8 mouse cellular contexts compared by ENCODE assay signal in genomic region chr3:101923843-101924740, GRCm38 (mm10). TPM values are rescaled to one million over a fixed set of nuclear protein-coding genes. Genes with fewer than 3 reads are reported as not detected.
DNase-seq lines count a peak whose midpoint lies in the region; ATAC-seq and TF ChIP-seq lines count a peak whose summit lies in the region.

Gene Slc22a15 (minus strand): TSS chr3:101924453.

- H3K4me2 ChIP-seq in liver, embryonic 11.5 days = peak within 1 kb of the TSS; percentile 92

- no peaks in the 10 kb centered on the region for H3K79me2 ChIP-seq in heart, adult 2 months (replicated peaks; ENCODE audit: control insufficient read depth, insufficient read depth, low read length)

- WGBS in heart, adult 2 months = under 1% methylated on average over 89 of the region's 92 CpGs
- WGBS in kidney, adult 2 months = 2% methylated on average over 90 of the region's 92 CpGs
- WGBS in liver, embryonic 11.5 days = under 1% methylated on average over 88 of the region's 92 CpGs

- H3K4me1 ChIP-seq in erythroblast, embryonic 14.5 days (ENCODE audit: control insufficient read depth) = peaks cover 10% of the 10 kb centered on the region
- peaks cover 5% of the 10 kb centered on the region for H3K4me1 ChIP-seq in heart, adult 2 months (ENCODE audit: control insufficient read depth, insufficient read depth, low read length)
- H3K4me1 ChIP-seq in kidney, adult 2 months (ENCODE audit: control insufficient read depth, insufficient read depth, low read length) = no peaks in the 10 kb centered on the region
- H3K4me1 ChIP-seq in liver, embryonic 11.5 days (replicated peaks; ENCODE audit: control insufficient read depth, insufficient read depth, low read length) = no peaks in the 10 kb centered on the region; the same call in 1 of the 2 replicates

- H3K9me3 ChIP-seq in erythroblast, embryonic 14.5 days (ENCODE audit: control insufficient read depth, low read length) = no peaks in the 10 kb centered on the region
- no peaks in the 10 kb centered on the region for H3K9me3 ChIP-seq in liver, embryonic 11.5 days (ENCODE audit: control insufficient read depth, low read length)

- H3K27ac ChIP-seq in heart, adult 2 months = peak within 1 kb of the TSS; percentile 89
- H3K27ac ChIP-seq in kidney, adult 2 months (ENCODE audit: insufficient read depth, low read depth, low read length) = peak within 1 kb of the TSS; percentile 74
- no peak within 1 kb of the TSS; the same call in 1 of the 2 replicates for H3K27ac ChIP-seq in liver, embryonic 11.5 days (ENCODE audit: low read depth, low read length)

- no peaks in the 10 kb centered on the region for H3K36me3 ChIP-seq in erythroblast, embryonic 14.5 days (ENCODE audit: control insufficient read depth)
- H3K36me3 ChIP-seq in heart, adult 2 months (ENCODE audit: control insufficient read depth, insufficient read depth, low read length) = no peaks in the 10 kb centered on the region
- H3K36me3 ChIP-seq in kidney, adult 2 months (ENCODE audit: control insufficient read depth, insufficient read depth, low read length) = no peaks in the 10 kb centered on the region
- no peaks in the 10 kb centered on the region for H3K36me3 ChIP-seq in liver, embryonic 11.5 days (ENCODE audit: control insufficient read depth, insufficient read depth, low read length)

- ATAC-seq in erythroblast, adult 5-6 weeks (replicated peaks; ENCODE audit: low FRiP score, poor library complexity, severe bottlenecking) = no peak
- ATAC-seq in liver, embryonic 11.5 days (replicated peaks; ENCODE audit: low FRiP score) = peak; percentile 79
- peak; percentile 62 for ATAC-seq in monocyte, adult 5-6 weeks (replicated peaks; ENCODE audit: insufficient number of reproducible peaks, low FRiP score, low TSS enrichment, poor library complexity, severe bottlenecking)

- TF ChIP-seq POLR2A in heart, adult 2 months (IDR thresholded peaks at IDR 0.05; ENCODE audit: insufficient read depth, low read depth, low read length) = no peak
- no peak for TF ChIP-seq POLR2A in kidney, adult 2 months (IDR thresholded peaks at IDR 0.05; ENCODE audit: low read depth, low read length)

- TF ChIP-seq CTCF in heart, adult 2 months (IDR thresholded peaks at IDR 0.05) = peak; percentile 36
- no peak for TF ChIP-seq CTCF in kidney, adult 2 months (conservative IDR thresholded peaks at IDR 0.05; ENCODE audit: insufficient read depth, insufficient read length, low read depth, low read length)

- DNase-seq in embryo, embryonic 9.5 days (ENCODE audit: extremely low spot score) = peak; percentile 72
- DNase-seq in heart, adult 2 months = peak; percentile 85 to 87
- DNase-seq in kidney, adult 2 months = peak; percentile 80
- peak; percentile 75 for DNase-seq in liver, embryonic 11.5 days (ENCODE audit: low spot score)
- DNase-seq in spleen, postnatal 36 days (ENCODE audit: low spot score in 2 of 2) = peak; percentile 56 to 57

- intact Hi-C loops in heart, adult 2 months (cut with DNase I) = loop anchor here (5.0 to 10.0 kb wide), 3 partner anchors 49 to 322 kb away; partner anchors contain the start of gene Atp1a1

- TF ChIP-seq EP300 in heart, adult 2 months (IDR thresholded peaks at IDR 0.05; ENCODE audit: insufficient read depth, low read depth, low read length) = no peak

- H3K9ac ChIP-seq in heart, adult 2 months (ENCODE audit: low read depth, low read length) = peak within 1 kb of the TSS; percentile 93
- peak within 1 kb of the TSS; percentile 74 for H3K9ac ChIP-seq in liver, embryonic 11.5 days (ENCODE audit: low read depth, low read length)

- peak within 1 kb of the TSS; percentile 60 for H3K4me3 ChIP-seq in erythroblast, embryonic 14.5 days (replicated peaks)
- peak within 1 kb of the TSS; percentile 89 for H3K4me3 ChIP-seq in heart, adult 2 months
- peak within 1 kb of the TSS; percentile 92 for H3K4me3 ChIP-seq in kidney, adult 2 months (ENCODE audit: insufficient read depth, low read depth, low read length)
- H3K4me3 ChIP-seq in liver, embryonic 11.5 days (ENCODE audit: low read depth, low read length) = peak within 1 kb of the TSS; percentile 77

- peaks cover 32% of the 10 kb centered on the region for H3K27me3 ChIP-seq in erythroblast, embryonic 14.5 days (ENCODE audit: control insufficient read depth)
- H3K27me3 ChIP-seq in heart, adult 2 months (ENCODE audit: control insufficient read depth, insufficient read depth, low read length) = no peaks in the 10 kb centered on the region
- H3K27me3 ChIP-seq in kidney, adult 2 months (replicated peaks; ENCODE audit: control insufficient read depth, insufficient read depth, low read length) = no peaks in the 10 kb centered on the region
- H3K27me3 ChIP-seq in liver, embryonic 11.5 days (replicated peaks; ENCODE audit: control insufficient read depth, insufficient read depth, low read length) = 0 out of 2 replicates have a peak, but pooled peaks cover 4% of the 10 kb centered on the region

RNA-seq across cellular contexts. Expression of gene Slc22a15, which starts in this region (rescaled TPM):
- 0.03 TPM in 1 of 2 replicates, not detected in the other for polyA plus RNA-seq in erythroblast, embryonic 14.5 days (2012)
- 4.6 and 5.6 TPM in 2 replicates for total RNA-seq in erythroblast, adult 5-6 weeks (2015; ENCODE audit: low replicate concordance)
- total RNA-seq in erythroblast, adult 5-6 weeks (2017; ENCODE audit: low replicate concordance) = 2.5 and 5.7 TPM in 2 replicates
- 1 to 10 TPM; 1.8 to 1.9 TPM for total RNA-seq in heart, adult 2 months (2021)
- polyA plus RNA-seq in heart, adult 2 months (2012; rRNA removed) = 2.4 and 3.8 TPM in 2 replicates
- 2.4 and 2.7 TPM in 2 replicates for polyA plus RNA-seq in kidney, adult 2 months (2012; rRNA removed)
- polyA plus RNA-seq in liver, embryonic 11.5 days (2014; fragmentation: Nextera tagmentation; extraction: Ambion mirVana) = 1.8 and 1.9 TPM in 2 replicates
- 7.1 to 21.6 TPM (median 12.9 TPM) in 3 replicates for total RNA-seq in monocyte, adult 5-6 weeks (2017)
